Mouse (Mus musculus) gastrocnemius, postnatal 36 days (tissue): ENCODE measurements around the gene Mcub. TPM values are rescaled to one million over a fixed set of nuclear protein-coding genes. Genes with fewer than 3 reads are reported as not detected.

Experiments used
- DNase-seq, 2 experiments: peaks; one replicate each; pipeline ENCODE4 v3.0.0; 2022
- intact Hi-C: fragments of 180-260 bp; cut with DNase I; formaldehyde crosslinking; loops from one replicate; pipeline ENCODE4 v1.15.1; 2025
- total RNA-seq, 2 experiments: library from RNA; stranded (reverse); gene quantifications; 2 replicates each; pipeline ENCODE4 v1.2.3; 2021

Mcub gene
- total RNA-seq, 2 experiments from 2014 or later, result 0.69 to 0.97 TPM

- intact Hi-C loops, result no loop called here
- no peak for DNase-seq
Measured at GRCm38 (mm10) chr3:129953296-129953695, 16.7 kb downstream of the Mcub start.

GRCm38 (mm10) chr3:129949158-129949773 is 20.7 kb downstream of the Mcub start:
- DNase-seq, result no peak
- intact Hi-C loops, result no loop called here

GRCm38 (mm10) chr3:129948359-129948758 is 21.6 kb downstream of the Mcub start:
- intact Hi-C loops, result no loop called here
- peak in 1 of 2 experiments; percentile 11 for DNase-seq

- intact Hi-C loops, result no loop called here
- no peak for DNase-seq
Measured at GRCm38 (mm10) chr3:129946217-129946914, 23.6 kb downstream of the Mcub start.

GRCm38 (mm10) chr3:129943813-129944212 is 26.2 kb downstream of the Mcub start:
- intact Hi-C loops, result no loop called here
- DNase-seq, result no peak

GRCm38 (mm10) chr3:129941291-129941690 is 28.7 kb downstream of the Mcub start:
- DNase-seq, result no peak
- intact Hi-C loops, result no loop called here

GRCm38 (mm10) chr3:129940780-129941179 is 29.2 kb downstream of the Mcub start:
- DNase-seq, result no peak
- intact Hi-C loops, result no loop called here

GRCm38 (mm10) chr3:129939058-129939457 is 30.9 kb downstream of the Mcub start:
- DNase-seq, result no peak
- intact Hi-C loops, result no loop called here

- intact Hi-C loops, result no loop called here
- no peak for DNase-seq
Measured at GRCm38 (mm10) chr3:129937848-129938247, 32.2 kb downstream of the Mcub start.

GRCm38 (mm10) chr3:129936561-129936960 is 33.4 kb downstream of the Mcub start:
- intact Hi-C loops, result no loop called here
- no peak for DNase-seq

GRCm38 (mm10) chr3:129932443-129932842 is 37.6 kb downstream of the Mcub start:
- no peak for DNase-seq
- intact Hi-C loops, result no loop called here

- intact Hi-C loops, result no loop called here
- DNase-seq, result peak in 1 of 2 experiments; percentile 32
Measured at GRCm38 (mm10) chr3:129930213-129930778, 39.7 kb downstream of the Mcub start.

GRCm38 (mm10) chr3:129925861-129926260 is 44.1 kb downstream of the Mcub start:
- no peak for DNase-seq
- intact Hi-C loops, result no loop called here

- intact Hi-C loops, result no loop called here
Measured at GRCm38 (mm10) chr3:129923581-129923980, 46.4 kb downstream of the Mcub start.

GRCm38 (mm10) chr3:129918434-129918833 is 51.6 kb downstream of the Mcub start:
- DNase-seq, result peak; percentile 38 to 46
- intact Hi-C loops, result loop anchor here (1.0 kb wide), 1 partner anchor 161 kb away; no protein-coding TSS in a partner anchor

More at GRCm38 (mm10) chr3:129923581-129923980, 46.4 kb downstream of the Mcub start:
- no peak for DNase-seq

- no peak for DNase-seq
- intact Hi-C loops, result no loop called here
Measured at GRCm38 (mm10) chr3:129917424-129917823, 52.6 kb downstream of the Mcub start.

GRCm38 (mm10) chr3:129913241-129913640 is 56.8 kb downstream of the Mcub start:
- no peak for DNase-seq
- intact Hi-C loops, result no loop called here

GRCm38 (mm10) chr3:129912025-129912424 is 58.0 kb downstream of the Mcub start:
- intact Hi-C loops, result no loop called here
- DNase-seq, result no peak

GRCm38 (mm10) chr3:129904381-129905132 is 65.4 kb downstream of the Mcub start:
- intact Hi-C loops, result no loop called here
- DNase-seq, result no peak

- intact Hi-C loops, result no loop called here
- no peak for DNase-seq
Measured at GRCm38 (mm10) chr3:129903866-129904265, 66.1 kb downstream of the Mcub start.

GRCm38 (mm10) chr3:129903369-129903768 is 66.6 kb downstream of the Mcub start:
- no peak for DNase-seq
- intact Hi-C loops, result no loop called here
